11 mouse cellular contexts compared by ENCODE assay signal in genomic region chr6:43078750-43079149, GRCm38 (mm10). TPM values are rescaled to one million over a fixed set of nuclear protein-coding genes. Genes with fewer than 3 reads are reported as not detected.
DNase-seq lines count a peak whose midpoint lies in the region; ATAC-seq and TF ChIP-seq lines count a peak whose summit lies in the region.
"Had no signal": no experiment of that assay in that cellular context is flagged by ENCODE, and none has a peak within 500 bp of the region (broad histone marks: within the 10 kb centered on the region; RNA-seq: fewer than 3 reads in every experiment).

No protein-coding gene starts in this region.

- no peaks in the 10 kb centered on the region for H3K4me1 ChIP-seq in forebrain, embryonic 13.5 days
- H3K4me1 ChIP-seq in forebrain, embryonic 10.5 days: no peaks in the 10 kb centered on the region
- no peaks in the 10 kb centered on the region for H3K4me1 ChIP-seq in E14TG2a.4 (replicated peaks; ENCODE audit: low read depth, low read length)

- no peak overlapping the region for H3K4me2 ChIP-seq in forebrain, embryonic 13.5 days

- 0 out of 2 replicates have a peak, but pooled peaks have one; percentile 30 for ATAC-seq in forebrain, embryonic 13.5 days

- DNase-seq in forebrain, embryonic 10.5 days (ENCODE audit: extremely low spot score, low spot score): no peak
- peak; percentile 25 for DNase-seq in left cerebral cortex, adult 11 months (ENCODE audit: low spot score)
- no peak for DNase-seq in left cerebral cortex, postnatal 4 days
- peak; percentile 2 for DNase-seq in embryo, embryonic 11.5 days (ENCODE audit: low read depth, low spot score)
- DNase-seq in c-Kit-positive CD71-positive TER-119-positive erythroid progenitor cells, embryonic 14.5 days (ENCODE audit: low spot score): no peak
- DNase-seq in heart, postnatal 25 days (ENCODE audit: low spot score): no peak
- DNase-seq: spleen, adult 18-20 months had no signal

- no peaks in the 10 kb centered on the region for H3K9me3 ChIP-seq in forebrain, embryonic 13.5 days (replicated peaks)
- no peaks in the 10 kb centered on the region for H3K9me3 ChIP-seq in forebrain, embryonic 10.5 days
- peaks cover 25% of the 10 kb centered on the region for H3K9me3 ChIP-seq in E14TG2a.4 (ENCODE audit: low read length)

- no peak overlapping the region for H3K9ac ChIP-seq in forebrain, embryonic 13.5 days

- TF ChIP-seq CTCF in E14TG2a.4 (conservative IDR thresholded peaks at IDR 0.05; ENCODE audit: low read length): peak; percentile 63

- 15% methylated on average over 2 of the region's 2 CpGs for WGBS in forebrain, embryonic 13.5 days
- WGBS in forebrain, embryonic 10.5 days: 23% methylated on average over 2 of the region's 2 CpGs

- intact Hi-C loops in left cerebral cortex, postnatal 4 days (cut with DNase I): no loop called here
- intact Hi-C loops in heart, postnatal 25 days (cut with DNase I): no loop called here

- H3K27me3 ChIP-seq in forebrain, embryonic 13.5 days: no peaks in the 10 kb centered on the region
- H3K27me3 ChIP-seq in forebrain, embryonic 10.5 days (ENCODE audit: poor library complexity, severe bottlenecking): no peaks in the 10 kb centered on the region
- no peaks in the 10 kb centered on the region for H3K27me3 ChIP-seq in E14TG2a.4 (ENCODE audit: insufficient read depth, low read length)

- no peaks in the 10 kb centered on the region for H3K36me3 ChIP-seq in forebrain, embryonic 13.5 days (ENCODE audit: poor library complexity, severe bottlenecking)
- no peaks in the 10 kb centered on the region for H3K36me3 ChIP-seq in forebrain, embryonic 10.5 days (replicated peaks)
- no peaks in the 10 kb centered on the region for H3K36me3 ChIP-seq in E14TG2a.4 (ENCODE audit: insufficient read depth, low read length)

- no peak overlapping the region for H3K27ac ChIP-seq in forebrain, embryonic 13.5 days
- no peak overlapping the region for H3K27ac ChIP-seq in forebrain, embryonic 10.5 days

- H3K4me3 ChIP-seq in forebrain, embryonic 13.5 days: no peak overlapping the region
- H3K4me3 ChIP-seq in forebrain, embryonic 10.5 days: no peak overlapping the region
- no peak overlapping the region for H3K4me3 ChIP-seq in E14TG2a.4 (replicated peaks; ENCODE audit: low read length)

RNA-seq across cellular contexts. Expression of gene Olfr441, which starts 27.4 kb away (rescaled TPM):
- not detected in 2 replicates for polyA plus RNA-seq in forebrain, embryonic 13.5 days (2015; fragmentation: Nextera tagmentation; extraction: Ambion mirVana)
- not detected in 2 replicates for polyA plus RNA-seq in forebrain, embryonic 10.5 days (2016; fragmentation: Nextera tagmentation; extraction: Ambion mirVana)
- not detected for total RNA-seq in left cerebral cortex, postnatal 4 days (2021)
- total RNA-seq in heart, postnatal 25 days (2021): not detected
- total RNA-seq: gastrocnemius, postnatal 4 days; layer of hippocampus, adult 18-20 months had no signal

Comparison
In these comparisons a context has a peak if more than half of its experiments do, and no peak if none do; other contexts are left out.
1. DNase-seq: peak in left cerebral cortex, adult 11 months (single experiment) and embryo, embryonic 11.5 days (single experiment); none in forebrain, embryonic 10.5 days (single experiment), left cerebral cortex, postnatal 4 days (single experiment), c-Kit-positive CD71-positive TER-119-positive erythroid progenitor cells, embryonic 14.5 days (single experiment) and heart, postnatal 25 days (single experiment).